Mouse (Mus musculus) ES-E14 (cell line): Measurements from ENCODE around the gene Ctu2. TPM values are rescaled to one million over a fixed set of nuclear protein-coding genes. Genes with fewer than 3 reads are reported as not detected.

Experiments used
- DNase-seq: peaks from one replicate; pipeline ENCODE4 v3.0.0-alpha.2; 2013; ENCODE audit warnings: low read depth, low spot score
- H3K27ac ChIP-seq: 2 replicates; pipeline ENCODE4 v1.5.1; 2012; ENCODE audit warnings: low read depth, mild to moderate bottlenecking, low read length, moderate library complexity, mixed read lengths; ENCODE audit not compliant: poor library complexity, insufficient read depth, severe bottlenecking
- H3K36me3 ChIP-seq: 2 replicates; pipeline ENCODE4 v1.6.1; 2012; ENCODE audit warnings: mild to moderate bottlenecking, low read length, moderate library complexity, mixed read lengths; ENCODE audit not compliant: control insufficient read depth, poor library complexity, insufficient read depth, severe bottlenecking
- H3K4me1 ChIP-seq, 2 experiments: fragments of 150-350 bp in 1 of 2; sonication (generic) in 1 of 2; 2 replicates each; pipeline ENCODE4 v1.6.1; 2012; ENCODE audit warnings: low read length in 2 of 2, mild to moderate bottlenecking in 1 of 2, mixed read lengths in 1 of 2; ENCODE audit not compliant: control insufficient read depth in 2 of 2, insufficient read depth in 2 of 2, poor library complexity in 1 of 2
- H3K4me3 ChIP-seq, 2 experiments: fragments of 150-350 bp in 1 of 2; sonication (generic) in 1 of 2; 2 replicates each; pipeline ENCODE4 v1.5.1; 2012; ENCODE audit warnings: low read length in 2 of 2, low read depth in 1 of 2, mild to moderate bottlenecking in 1 of 2, mixed read lengths in 1 of 2; ENCODE audit not compliant: insufficient read depth in 1 of 2, poor library complexity in 1 of 2, severe bottlenecking in 1 of 2
- H3K9ac ChIP-seq: 2 replicates; pipeline ENCODE4 v1.6.1; 2012; ENCODE audit warnings: low read depth, mild to moderate bottlenecking, low read length, mixed read lengths; ENCODE audit not compliant: poor library complexity, insufficient read depth, severe bottlenecking
- H3K9me3 ChIP-seq: fragments of 150-350 bp; sonication (generic); 2 replicates; pipeline ENCODE4 v1.6.1; 2012; ENCODE audit warnings: low read depth, mild to moderate bottlenecking, low read length; ENCODE audit not compliant: control insufficient read depth, insufficient read depth
- CHD2 ChIP-seq: IDR thresholded peaks from 2 replicates; pipeline ENCODE4 v1.6.1; 2014; ENCODE audit warnings: mild to moderate bottlenecking, low read depth, low read length, inconsistent platforms
- HCFC1 ChIP-seq: IDR thresholded peaks from 2 replicates; pipeline ENCODE4 v1.6.1; 2012; ENCODE audit warnings: low read length, inconsistent platforms, borderline replicate concordance; ENCODE audit not compliant: insufficient read depth
- MAFK ChIP-seq: IDR thresholded peaks from 2 replicates; pipeline ENCODE4 v1.6.1; 2014; ENCODE audit warnings: mild to moderate bottlenecking, low read depth, low read length, inconsistent platforms; ENCODE audit not compliant: insufficient read depth
- ZC3H11A ChIP-seq: IDR thresholded peaks from 2 replicates; pipeline ENCODE4 v1.6.1; 2012; ENCODE audit warnings: low read depth, mild to moderate bottlenecking, inconsistent platforms, low read length, borderline replicate concordance
- ZNF384 ChIP-seq: IDR thresholded peaks from 2 replicates; pipeline ENCODE4 v1.6.1; 2012; ENCODE audit warnings: low read depth, low read length, inconsistent platforms
- in situ Hi-C, 2 experiments: fragments of 600-800 bp; cut with MboI; formaldehyde crosslinking; loops; one replicate each; pipeline ENCODE4 v1.15.1; 2025; ENCODE audit warnings: low sequenced_read_pairs in 2 of 2, inconsistent platforms in 1 of 2; ENCODE audit not compliant: unreplicated experiment in 2 of 2
- total RNA-seq: library from RNA; depleted of rRNA; stranded (reverse); fragments of 300-350 nt; gene quantifications from 2 replicates; pipeline ENCODE4 v1.2.3, GENCODE M21; 2012

The Ctu2 gene
- total RNA-seq, 1 experiment: 79.8 TPM

DNA sequence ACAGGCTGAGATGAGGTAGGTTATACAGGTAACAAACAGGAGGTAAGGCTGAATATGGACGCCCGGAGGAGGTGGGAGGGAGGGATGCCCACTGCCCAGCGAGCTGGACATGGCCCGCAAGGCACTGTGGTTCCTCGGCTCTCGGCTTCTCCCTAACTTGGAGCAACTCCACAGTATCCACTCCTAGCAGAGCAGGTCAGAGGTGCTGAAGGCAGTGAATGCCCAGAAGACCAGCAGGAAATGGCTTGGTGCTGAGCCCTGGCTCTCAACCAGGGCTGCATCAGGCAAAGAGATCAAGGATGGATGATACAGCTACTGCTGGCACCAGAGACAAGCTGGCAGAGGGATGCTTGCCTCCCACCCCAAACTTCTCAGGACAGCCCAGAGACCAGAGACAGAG, 48.6 kb downstream of the Ctu2 start:
- Histone ChIP-seq H3K9me3 (no peaks in the 10 kb centered on the region), H3K36me3 (peaks cover 7% of the 10 kb centered on the region; the same call in 1 of the 2 replicates), H3K27ac (peak overlapping the region; percentile 98), H3K4me3 (peak overlapping the region; percentile 22 to 36; a peak in 3 of 4 replicates), H3K4me1 (peaks cover 18 to 40% of the 10 kb centered on the region in 2 experiments), H3K9ac (peak overlapping the region; percentile 74)
- TF ChIP-seq ZNF384 (no peak), CHD2 (no peak), HCFC1 (no peak), MAFK (no peak), ZC3H11A (no peak)
- in situ Hi-C loops: no loop called here
- no peak for DNase-seq

DNA sequence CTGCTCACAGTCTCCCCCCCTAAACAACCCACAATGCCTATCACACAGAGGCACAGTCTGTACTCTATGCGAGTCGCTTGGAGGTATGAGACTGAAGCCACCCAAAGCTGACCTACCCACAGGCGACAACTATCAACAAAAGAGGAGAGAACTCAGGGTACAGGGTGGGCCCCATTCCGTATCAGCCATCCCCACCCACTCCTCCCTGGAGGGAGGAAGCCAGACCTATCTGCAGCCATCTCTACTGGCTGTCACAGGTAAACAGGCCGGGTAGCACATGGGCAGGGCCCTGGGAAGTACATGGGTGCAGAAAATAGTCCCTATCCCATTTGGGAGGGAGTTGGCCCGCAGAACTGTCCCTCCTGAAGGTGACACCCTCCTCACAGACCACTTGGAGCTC, 49.1 kb downstream of the Ctu2 start:
- in situ Hi-C loops: no loop called here
- Histone ChIP-seq H3K27ac (peak overlapping the region; percentile 98), H3K9me3 (no peaks in the 10 kb centered on the region), H3K4me1 (peaks cover 18 to 37% of the 10 kb centered on the region in 2 experiments), H3K36me3 (peaks cover 7% of the 10 kb centered on the region; the same call in 1 of the 2 replicates), H3K9ac (peak overlapping the region; percentile 41; the same call in 1 of the 2 replicates), H3K4me3 (no peak overlapping the region)
- DNase-seq: no peak
- TF ChIP-seq HCFC1 (no peak), MAFK (no peak), CHD2 (no peak), ZC3H11A (no peak), ZNF384 (no peak)

DNA sequence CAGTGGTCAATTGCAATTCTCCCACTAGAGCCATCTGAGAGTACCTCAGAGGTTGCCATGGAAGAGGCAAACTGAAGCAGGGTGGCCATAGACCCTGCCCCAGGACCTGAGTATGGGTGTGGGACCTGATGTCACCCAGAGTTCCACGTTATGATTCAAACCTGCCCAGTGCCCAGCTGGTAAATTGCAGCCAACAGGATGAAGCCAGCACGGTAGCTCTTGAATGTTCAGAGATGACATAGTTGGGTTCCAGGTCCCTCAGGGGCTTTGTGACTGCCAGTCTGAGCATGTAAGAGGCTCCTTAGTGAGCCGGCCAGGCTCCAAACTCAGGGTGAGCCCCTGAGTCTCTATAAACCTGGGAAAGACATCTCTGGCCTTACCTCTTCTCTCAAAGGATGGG, 50.1 kb downstream of the Ctu2 start:
- H3K9ac ChIP-seq: no peak overlapping the region
- 0 out of 2 replicates have a peak overlapping the region, but pooled peaks have one; percentile 98 for H3K27ac ChIP-seq
- no peak overlapping the region for H3K4me3 ChIP-seq
- no peaks in the 10 kb centered on the region for H3K9me3 ChIP-seq
- in situ Hi-C loops: no loop called here
- no peak for TF ChIP-seq ZC3H11A
- TF ChIP-seq ZNF384: no peak
- no peak for TF ChIP-seq MAFK
- TF ChIP-seq CHD2: no peak
- no peak for TF ChIP-seq HCFC1
- peaks cover 7% of the 10 kb centered on the region; the same call in 1 of the 2 replicates for H3K36me3 ChIP-seq
- H3K4me1 ChIP-seq: peaks cover 18 to 30% of the 10 kb centered on the region in 2 experiments
- no peak for DNase-seq

DNA sequence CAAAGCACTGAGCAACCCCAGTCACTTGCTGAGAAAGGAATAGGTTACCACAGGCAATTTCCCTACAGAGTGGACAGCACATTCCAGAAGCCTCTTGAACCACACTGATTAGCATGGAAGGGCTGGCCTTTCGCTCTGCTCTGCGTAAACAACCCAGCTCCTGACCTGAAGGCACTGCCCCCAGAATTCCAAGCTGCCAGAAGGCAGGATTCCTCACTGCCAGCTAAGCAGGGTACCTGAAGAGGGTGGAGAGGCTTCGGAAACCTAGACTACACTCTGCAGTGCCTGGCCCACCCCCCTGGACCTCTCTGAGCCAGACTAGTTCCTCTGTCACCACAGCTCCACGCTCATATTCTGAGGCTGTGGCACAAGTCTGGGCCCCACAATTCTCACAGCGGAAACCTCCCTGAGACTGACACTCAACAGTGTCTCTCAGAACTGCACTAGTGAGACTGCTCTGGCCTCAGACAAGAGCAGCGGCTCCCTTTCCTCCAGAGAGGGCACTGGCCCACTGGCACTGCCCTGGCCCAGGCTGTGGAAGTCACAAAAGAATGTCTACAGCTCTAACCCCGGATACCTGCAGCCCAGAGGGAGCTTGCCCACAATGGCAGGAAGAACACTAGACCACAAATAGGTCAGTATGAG, 50.7 kb downstream of the Ctu2 start:
- in situ Hi-C loops: no loop called here
- Histone ChIP-seq H3K27ac (no peak overlapping the region), H3K4me3 (no peak overlapping the region), H3K4me1 (peaks cover 18 to 33% of the 10 kb centered on the region in 2 experiments), H3K36me3 (peaks cover 7% of the 10 kb centered on the region; the same call in 1 of the 2 replicates), H3K9me3 (no peaks in the 10 kb centered on the region), H3K9ac (no peak overlapping the region)
- TF ChIP-seq MAFK: no peak
- TF ChIP-seq ZNF384: no peak
- TF ChIP-seq HCFC1: no peak
- no peak for TF ChIP-seq CHD2
- no peak for TF ChIP-seq ZC3H11A
- DNase-seq: no peak
